Mouse (Mus musculus) T-helper 17 cell (primary cell): ENCODE data around the gene Hectd2.

Experiments used
- in situ Hi-C, 2 experiments: fragments of 300-600 bp; cut with MboI, MseI; formaldehyde crosslinking; loops; 1 replicate in 1 of 2; 2 replicates in 1 of 2; pipeline ENCODE4 v1.15.1; 2025; ENCODE audit warnings: high pct_unique_total_duplicates in 2 of 2

The Hectd2 gene

DNA sequence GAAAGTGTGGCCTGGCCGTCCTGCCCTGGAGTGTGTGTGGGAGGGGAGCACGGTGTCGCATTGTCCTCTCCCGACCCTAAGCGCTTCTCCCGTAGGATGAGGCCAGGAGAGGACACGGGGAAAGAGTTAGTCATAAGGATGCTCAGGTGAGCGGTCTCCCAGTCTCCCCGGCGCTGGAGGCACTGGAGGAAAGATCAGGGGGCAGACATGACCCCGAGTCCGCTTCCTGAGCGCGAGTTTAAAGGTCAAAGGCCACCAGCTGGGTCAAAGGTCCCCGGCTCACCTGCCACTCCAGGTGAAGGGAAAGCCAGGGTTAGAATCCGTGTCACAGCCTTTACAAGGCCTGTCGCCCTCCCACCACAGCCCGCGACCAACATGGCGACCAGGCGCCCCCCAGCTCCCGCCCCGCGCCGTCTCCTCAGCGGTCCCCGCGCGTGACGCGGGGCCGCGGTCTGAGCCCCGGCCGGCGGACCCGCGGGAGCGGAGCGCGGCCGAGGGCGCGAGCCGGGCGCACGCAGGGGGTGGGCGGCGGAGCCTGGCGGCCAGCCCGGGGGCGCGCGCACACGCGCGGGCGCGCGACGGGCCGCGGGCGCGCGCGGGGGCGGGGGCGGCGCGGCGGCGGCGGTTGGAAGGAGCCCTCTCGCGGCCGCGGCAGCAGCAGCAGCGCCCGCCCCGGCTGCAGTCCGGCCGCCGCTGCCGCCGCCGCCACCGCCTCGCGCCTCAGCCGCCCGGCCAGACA is at the start of gene Hectd2:
TSS of gene Hectd2 (plus strand) at position 594 of the 739 bp plus-strand sequence.
- in situ Hi-C loops: no loop called here

DNA sequence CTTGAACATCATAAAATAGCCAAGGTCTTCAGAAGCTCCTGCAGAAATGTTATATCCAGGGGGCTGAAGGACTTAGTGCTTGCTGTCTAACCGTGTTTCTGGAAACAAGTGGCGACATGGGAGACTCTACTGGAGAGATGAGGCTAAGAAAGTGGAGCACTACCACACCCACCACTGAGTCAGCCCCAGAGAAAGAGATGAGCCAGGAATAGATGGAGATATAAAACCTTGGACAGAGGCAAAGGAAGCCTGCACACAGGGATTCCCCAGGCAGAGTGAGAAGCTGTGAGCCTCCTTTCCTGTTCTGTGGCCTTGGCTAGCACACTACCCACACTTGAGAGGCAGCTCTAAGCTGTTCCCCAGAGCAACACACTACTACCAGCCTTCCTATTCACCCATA is 49.7 kb upstream of the Hectd2 start:
- in situ Hi-C loops: no loop called here

DNA sequence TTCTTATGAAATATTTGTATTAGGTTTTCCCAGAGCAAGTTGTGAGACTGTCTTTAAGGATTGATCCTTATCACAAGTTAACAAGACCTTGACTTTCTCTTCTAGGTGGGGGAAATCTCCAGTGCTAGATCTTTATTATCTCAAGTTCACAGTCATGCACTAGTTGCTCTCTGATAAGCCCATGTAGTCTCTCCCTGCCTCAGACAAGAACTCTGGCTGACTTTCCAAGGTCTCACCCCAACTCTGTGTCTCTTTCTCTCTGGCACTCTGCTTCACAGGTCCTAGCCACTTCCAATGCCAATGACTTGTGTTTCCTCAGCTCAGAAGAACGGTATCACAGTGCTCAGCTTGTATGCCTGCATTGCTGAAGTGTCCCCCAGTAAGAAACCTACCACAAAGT is 43.1 kb upstream of the Hectd2 start:
- in situ Hi-C loops: no loop called here

GRCm38 (mm10) chr19:36518461-36518860 is 36.0 kb upstream of the Hectd2 start:
- in situ Hi-C loops: no loop called here

- in situ Hi-C loops: no loop called here
Measured at GRCm38 (mm10) chr19:36521568-36521967, 32.9 kb upstream of the Hectd2 start.

GRCm38 (mm10) chr19:36522558-36523195 is 31.8 kb upstream of the Hectd2 start:
- in situ Hi-C loops: no loop called here

DNA sequence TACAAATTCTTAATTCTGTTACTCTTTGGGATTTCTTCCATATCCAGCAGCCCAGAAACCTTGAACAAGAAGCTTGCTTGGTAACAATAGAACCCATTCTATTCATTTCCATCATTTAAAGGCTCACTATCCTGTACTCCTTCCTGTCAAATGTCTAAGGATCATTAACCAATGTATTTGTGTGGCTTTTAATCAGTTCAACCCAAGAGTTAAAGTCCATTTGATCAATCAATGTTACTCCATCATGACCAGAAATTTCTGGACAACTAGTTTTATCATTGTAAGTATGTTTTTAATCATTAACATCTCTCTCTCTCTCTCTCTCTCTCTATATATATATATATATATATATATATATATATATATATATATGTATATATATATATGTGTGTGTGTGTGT is 29.4 kb upstream of the Hectd2 start:
- in situ Hi-C loops: loop anchor here (5.0 to 25.0 kb wide), 2 partner anchors 33 to 1012 kb away; no protein-coding TSS in a partner anchor

DNA sequence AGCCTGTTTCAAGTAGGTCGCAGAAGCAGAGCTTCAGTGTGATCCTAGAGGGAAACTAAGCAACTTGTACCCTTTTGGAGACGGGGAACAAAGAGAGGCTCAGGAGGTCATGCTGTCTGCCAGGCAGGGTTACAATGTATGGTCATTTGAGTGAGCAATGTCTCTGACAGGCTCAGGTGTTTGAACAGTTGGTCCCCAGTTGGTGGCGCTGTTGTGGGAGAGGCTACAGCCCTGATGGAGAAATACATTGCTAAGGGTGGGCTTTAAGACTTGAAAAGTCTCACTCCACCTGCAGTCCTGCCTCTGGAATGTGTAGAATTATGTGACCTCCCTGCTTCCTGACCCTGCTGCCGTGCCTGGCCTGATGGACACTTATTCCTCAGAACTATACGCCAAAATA is 21.4 kb upstream of the Hectd2 start:
- in situ Hi-C loops: loop anchor here (5.0 to 25.0 kb wide), 4 partner anchors 66 to 1004 kb away; no protein-coding TSS in a partner anchor

- in situ Hi-C loops: loop anchor here (5.0 to 25.0 kb wide), 4 partner anchors 67 to 1003 kb away; no protein-coding TSS in a partner anchor
Measured at GRCm38 (mm10) chr19:36534011-36534765, 20.3 kb upstream of the Hectd2 start.

GRCm38 (mm10) chr19:36534766-36535140 is 19.7 kb upstream of the Hectd2 start:
- in situ Hi-C loops: loop anchor here (5.0 to 25.0 kb wide), 4 partner anchors 67 to 1003 kb away; no protein-coding TSS in a partner anchor

- in situ Hi-C loops: loop anchor here in 1 of 2 experiments (25.0 kb wide), 1 partner anchor 1002 kb away; no protein-coding TSS in a partner anchor
Measured at GRCm38 (mm10) chr19:36535186-36535585, 19.3 kb upstream of the Hectd2 start.

DNA sequence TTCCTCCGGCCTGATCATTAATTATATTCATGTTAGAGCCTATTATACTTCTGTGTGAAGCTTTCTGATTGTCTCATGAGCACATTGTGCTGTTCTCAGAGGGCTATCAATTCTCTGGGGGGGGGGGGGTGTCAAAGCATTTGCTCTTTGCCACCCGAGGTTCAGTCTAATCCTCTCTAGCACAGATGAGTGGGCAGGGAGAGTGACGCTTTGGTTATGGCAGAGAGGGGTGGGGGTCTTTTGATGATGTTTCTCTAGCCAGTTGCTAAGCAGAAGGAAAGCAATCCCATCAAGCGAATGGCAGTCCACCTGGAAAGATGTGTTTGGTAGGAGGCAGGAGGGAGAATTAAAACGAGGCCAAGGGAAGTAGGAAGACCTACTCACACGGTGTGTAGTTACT is 18.6 kb upstream of the Hectd2 start:
- in situ Hi-C loops: loop anchor here in 1 of 2 experiments (25.0 kb wide), 1 partner anchor 1001 kb away; no protein-coding TSS in a partner anchor

DNA sequence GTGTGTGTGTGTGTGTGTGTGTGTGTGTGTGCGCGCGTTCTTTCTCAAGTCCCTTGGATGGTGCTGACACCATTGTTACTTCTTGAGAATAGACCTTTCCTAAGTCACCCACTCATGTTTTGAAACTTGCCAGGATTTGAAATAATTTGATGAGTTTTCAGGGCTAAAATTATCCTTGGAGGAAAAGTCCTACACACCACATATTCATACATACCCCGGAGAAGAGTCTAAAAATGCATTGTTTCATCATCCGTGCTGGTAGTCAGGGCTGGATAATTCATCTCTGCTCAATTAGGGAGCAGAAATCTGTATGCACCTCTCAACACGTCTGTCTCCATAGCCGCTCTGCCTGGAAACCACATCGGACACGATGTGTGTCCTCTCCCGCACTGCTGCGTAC is 17.5 kb upstream of the Hectd2 start:
- in situ Hi-C loops: loop anchor here in 1 of 2 experiments (25.0 kb wide), 1 partner anchor 1000 kb away; no protein-coding TSS in a partner anchor

DNA sequence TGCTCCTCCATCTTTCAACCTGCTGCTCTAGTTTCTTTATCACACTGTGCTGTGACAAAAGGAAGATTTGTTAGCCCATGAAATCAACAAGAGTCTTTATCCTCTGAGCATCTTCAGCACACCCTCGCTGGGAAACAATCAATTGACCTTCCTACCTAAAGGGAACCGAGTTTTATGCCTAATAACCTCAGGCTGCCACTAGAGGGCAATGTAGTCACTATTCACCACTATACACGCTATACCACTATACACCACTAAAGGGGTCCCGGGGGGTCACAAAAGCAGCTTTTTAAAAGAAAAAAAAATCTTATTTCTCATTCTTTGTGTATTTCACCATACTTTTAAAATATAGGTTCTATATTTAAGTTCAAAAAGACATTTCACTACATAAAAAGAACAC is 15.9 kb upstream of the Hectd2 start:
- in situ Hi-C loops: loop anchor here in 1 of 2 experiments (25.0 kb wide), 1 partner anchor 999 kb away; no protein-coding TSS in a partner anchor

DNA sequence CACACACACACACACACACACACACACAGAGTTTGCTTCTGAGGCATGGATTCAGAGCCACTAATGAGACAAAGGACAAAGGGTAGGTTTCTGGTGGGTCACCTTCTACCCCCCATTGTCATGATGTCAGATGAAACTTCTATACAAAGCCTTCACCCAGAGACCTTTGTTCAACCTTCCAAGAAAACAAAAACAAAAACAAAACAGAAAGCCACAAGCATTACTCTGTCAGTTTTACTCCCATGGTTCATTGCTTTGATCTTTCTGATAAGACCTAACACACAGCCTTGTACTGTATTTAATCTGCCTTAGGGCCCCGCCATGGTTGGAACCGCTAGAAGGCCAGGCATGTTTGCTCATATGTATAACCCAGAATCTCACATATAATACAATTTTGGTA is 15.1 kb upstream of the Hectd2 start:
- in situ Hi-C loops: loop anchor here in 1 of 2 experiments (25.0 kb wide), 1 partner anchor 998 kb away; no protein-coding TSS in a partner anchor

- in situ Hi-C loops: loop anchor here in 1 of 2 experiments (25.0 kb wide), 1 partner anchor 997 kb away; no protein-coding TSS in a partner anchor
Measured at GRCm38 (mm10) chr19:36540012-36540606, 14.3 kb upstream of the Hectd2 start.

DNA sequence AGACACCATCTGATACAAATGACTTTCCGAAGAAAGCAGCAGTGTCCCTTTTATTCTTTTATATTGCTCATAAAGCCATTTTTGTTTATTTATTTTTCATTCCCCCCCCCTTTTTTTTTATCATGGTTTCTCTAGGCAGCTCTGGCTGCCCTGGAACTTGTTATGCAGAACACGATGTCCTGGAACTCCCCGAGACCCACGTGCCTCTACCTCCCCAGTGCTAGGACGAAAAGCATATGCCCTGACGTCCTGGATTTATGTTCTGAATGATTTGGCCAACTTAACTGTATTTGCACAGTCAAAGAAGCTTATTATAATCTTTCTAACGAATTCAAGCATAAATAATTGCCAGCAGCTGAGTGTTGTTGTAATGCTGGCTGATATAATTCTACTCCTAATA is 13.7 kb upstream of the Hectd2 start:
- in situ Hi-C loops: loop anchor here in 1 of 2 experiments (25.0 kb wide), 1 partner anchor 997 kb away; no protein-coding TSS in a partner anchor

GRCm38 (mm10) chr19:36553561-36554045 is 836 bp upstream of the Hectd2 start:
- in situ Hi-C loops: no loop called here

DNA sequence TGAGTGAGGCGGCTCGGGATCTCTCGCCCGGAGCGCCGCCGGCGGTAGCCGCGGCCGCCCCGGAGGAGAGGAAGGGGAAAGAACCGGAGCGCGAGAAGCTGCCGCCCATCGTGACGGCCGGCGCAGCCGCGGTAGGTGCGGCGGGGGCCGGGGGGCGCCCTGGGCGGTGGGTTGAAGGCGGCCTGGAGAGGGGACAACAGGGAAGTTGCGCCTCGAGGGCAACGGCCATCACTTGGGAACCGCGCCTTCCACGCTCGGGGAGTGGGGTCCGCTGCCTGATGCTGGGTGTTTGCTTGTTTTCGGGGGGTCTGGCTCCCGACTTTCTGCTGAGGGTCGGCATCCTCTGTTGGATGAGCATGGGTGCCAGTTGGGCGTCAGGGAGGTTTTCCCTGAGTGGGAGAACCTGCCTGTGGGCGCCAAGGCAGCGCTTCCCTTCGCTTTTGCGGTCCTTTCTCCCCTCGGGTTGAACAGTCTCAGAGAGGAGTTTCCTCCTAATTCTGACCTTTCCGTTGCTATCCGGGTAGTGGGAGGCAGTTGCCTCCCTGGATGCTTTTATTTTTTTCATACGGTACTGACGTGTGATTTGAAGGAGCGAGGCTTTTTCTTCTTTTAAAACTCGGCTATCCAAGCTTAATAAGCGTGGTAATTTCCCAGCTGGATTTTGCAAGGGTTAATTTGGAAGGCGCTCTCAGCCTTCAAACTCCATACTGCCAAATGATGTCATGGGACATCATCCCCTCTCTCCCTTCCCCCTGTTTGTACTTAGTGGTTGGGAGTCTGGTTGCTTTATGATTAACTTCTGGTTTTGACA is 551 bp downstream of the Hectd2 start:
- in situ Hi-C loops: no loop called here

GRCm38 (mm10) chr19:36559331-36559730 is 4.9 kb downstream of the Hectd2 start:
- in situ Hi-C loops: no loop called here
